Mouse (Mus musculus): ENCODE measurements around the gene Dnm3.

DNA sequence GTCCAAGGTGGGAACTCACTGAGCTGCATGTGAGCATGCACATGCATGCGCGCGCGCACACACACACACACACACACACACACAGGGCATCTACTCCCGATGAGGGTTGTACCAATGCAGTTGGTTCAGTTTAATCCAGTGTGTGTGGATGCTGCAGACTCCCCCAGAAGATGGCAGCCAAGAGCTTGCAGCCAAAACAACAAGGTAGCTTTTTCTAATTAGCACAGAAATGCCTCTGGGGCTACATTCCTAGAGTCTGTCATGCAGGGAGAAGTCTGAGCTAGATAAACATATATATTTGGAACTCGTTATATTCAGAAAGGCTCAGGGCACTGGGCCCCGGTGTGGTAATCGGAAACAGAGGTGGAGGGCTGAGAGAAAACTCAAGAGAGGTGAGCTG lies 118.6 kb downstream of the Dnm3 start:
- TF ChIP-seq CTCF (conservative IDR thresholded peaks at IDR 0.05; ENCODE audit: low read length), result peak; percentile 37
- TF ChIP-seq POU5F1 (IDR thresholded peaks at IDR 0.05; ENCODE audit: borderline replicate concordance, low read length), result no peak
- TF ChIP-seq NANOG (IDR thresholded peaks at IDR 0.05; ENCODE audit: borderline replicate concordance, low read length), result no peak

All from E14TG2a.4 (cell line).